Mouse (Mus musculus): Measurements from ENCODE around the gene Tmem203.

Tmem203 gene

GRCm38 (mm10) chr2:25263623-25264285 lies 8.5 kb downstream of the Tmem203 start:
- no peak for DNase-seq (ENCODE audit: low spot score)

- DNase-seq (ENCODE audit: low spot score): no peak
Observed at GRCm38 (mm10) chr2:25264286-25264660, 9.0 kb downstream of the Tmem203 start.

DNA sequence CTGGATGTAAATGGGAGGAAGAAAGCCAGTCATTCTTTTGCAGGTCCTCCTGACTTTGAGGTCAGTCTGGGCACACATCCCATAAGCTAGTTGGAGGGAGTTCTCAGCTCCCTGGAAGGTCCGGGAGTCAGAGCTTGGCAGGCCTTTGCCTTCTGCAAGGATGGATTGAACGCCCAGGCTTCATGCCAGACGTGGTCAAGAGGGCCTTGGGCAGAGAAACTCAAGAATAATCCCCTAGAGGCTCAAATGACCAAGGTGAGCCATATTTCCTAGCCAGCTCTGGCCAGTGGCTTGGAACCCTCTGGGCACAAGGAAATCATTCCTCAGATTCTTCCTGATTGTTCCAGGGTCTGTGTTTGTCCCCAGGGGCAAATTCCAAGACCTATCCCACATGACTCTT lies 9.6 kb downstream of the Tmem203 start:
- DNase-seq (ENCODE audit: low spot score): no peak

- DNase-seq (ENCODE audit: low spot score): no peak
Observed at GRCm38 (mm10) chr2:25265897-25266656, 10.8 kb downstream of the Tmem203 start.

- DNase-seq (ENCODE audit: low spot score): no peak
Observed at GRCm38 (mm10) chr2:25266720-25267119, 11.5 kb downstream of the Tmem203 start.

DNA sequence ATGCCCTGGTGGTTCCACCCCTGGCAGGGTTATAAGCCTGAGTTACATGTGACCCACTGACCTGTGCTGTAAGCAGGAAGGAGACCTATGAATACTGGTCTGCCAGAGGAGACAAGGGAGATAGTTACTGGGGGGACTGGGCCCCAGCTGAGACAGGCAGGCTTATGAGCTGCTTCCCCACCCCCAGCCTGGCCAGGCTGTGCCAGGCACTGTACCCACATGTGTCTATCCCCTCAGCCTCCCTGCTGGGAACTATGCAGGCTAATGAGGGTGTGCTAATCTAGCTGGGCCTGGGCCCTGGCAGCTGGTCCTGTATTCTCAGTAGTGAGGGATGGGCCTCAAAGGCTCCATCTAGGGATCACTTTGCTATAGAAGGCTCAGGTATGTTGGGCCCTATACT lies 12.0 kb downstream of the Tmem203 start:
- DNase-seq (ENCODE audit: low spot score): no peak

GRCm38 (mm10) chr2:25267746-25268309 lies 12.6 kb downstream of the Tmem203 start:
- no peak for DNase-seq (ENCODE audit: low spot score)

DNA sequence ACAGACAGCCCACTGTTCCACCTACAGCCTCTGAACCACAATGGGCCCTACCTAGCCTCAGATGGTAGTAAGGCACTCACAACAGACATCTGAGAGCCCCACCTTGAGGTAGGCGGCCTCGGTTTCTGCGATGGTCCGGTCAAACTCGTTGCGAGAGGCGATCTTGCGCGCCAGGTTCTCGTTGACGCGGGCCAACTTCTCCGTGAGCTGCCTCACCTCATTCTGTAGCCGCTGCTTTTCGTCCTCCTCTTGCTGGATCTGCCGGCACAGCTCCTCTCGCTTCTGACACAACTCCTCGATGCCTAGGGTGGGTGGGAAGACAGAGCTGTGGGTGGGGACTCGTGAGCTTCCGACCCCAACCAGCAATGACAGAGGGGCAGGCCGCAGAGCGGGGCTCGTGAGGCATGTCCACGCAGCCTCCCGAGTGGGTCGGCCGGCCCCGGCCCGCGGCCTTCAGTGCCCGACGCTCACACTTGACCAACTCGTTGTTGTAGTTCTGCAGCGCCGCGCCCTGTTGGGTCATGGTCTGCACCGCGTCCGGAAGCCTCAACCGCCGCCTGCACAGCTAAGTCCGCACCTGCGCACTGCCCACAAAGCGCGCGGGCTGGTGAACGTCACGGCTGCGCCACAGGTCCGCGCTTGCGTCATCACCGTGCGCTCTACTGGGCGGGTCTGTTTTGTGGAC lies 16.7 kb downstream of the Tmem203 start, which contains the start of the genes Ssna1 and Anapc2:
Ssna1 (minus strand) TSS at position 612 of the 685 bp plus-strand sequence.
Anapc2 (plus strand) TSS at position 652 of the 685 bp plus-strand sequence.
- DNase-seq (ENCODE audit: low spot score): peak; percentile 97

DNA sequence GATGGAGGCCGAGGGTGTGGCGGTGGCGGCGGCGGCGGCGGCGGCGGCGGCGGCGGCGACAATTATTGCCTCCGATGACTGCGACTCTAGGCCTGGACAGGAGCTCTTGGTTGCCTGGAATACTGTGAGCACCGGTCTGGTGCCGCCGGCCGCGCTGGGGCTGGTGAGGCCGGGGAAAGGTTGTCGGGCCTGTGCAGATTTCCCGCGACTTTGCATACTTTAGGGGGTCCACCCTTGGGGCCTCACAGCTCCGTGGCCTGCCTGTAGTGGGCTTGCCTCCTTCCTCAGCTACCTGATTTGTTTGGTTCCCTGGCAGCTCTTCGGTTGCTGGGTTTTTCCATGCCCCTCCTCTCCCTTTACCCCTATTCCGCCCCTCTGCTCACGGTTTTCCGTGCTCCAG lies 17.3 kb downstream of the Tmem203 start:
- no peak for DNase-seq (ENCODE audit: low spot score)

GRCm38 (mm10) chr2:25273010-25273409 lies 17.8 kb downstream of the Tmem203 start:
- DNase-seq (ENCODE audit: low spot score): no peak

DNA sequence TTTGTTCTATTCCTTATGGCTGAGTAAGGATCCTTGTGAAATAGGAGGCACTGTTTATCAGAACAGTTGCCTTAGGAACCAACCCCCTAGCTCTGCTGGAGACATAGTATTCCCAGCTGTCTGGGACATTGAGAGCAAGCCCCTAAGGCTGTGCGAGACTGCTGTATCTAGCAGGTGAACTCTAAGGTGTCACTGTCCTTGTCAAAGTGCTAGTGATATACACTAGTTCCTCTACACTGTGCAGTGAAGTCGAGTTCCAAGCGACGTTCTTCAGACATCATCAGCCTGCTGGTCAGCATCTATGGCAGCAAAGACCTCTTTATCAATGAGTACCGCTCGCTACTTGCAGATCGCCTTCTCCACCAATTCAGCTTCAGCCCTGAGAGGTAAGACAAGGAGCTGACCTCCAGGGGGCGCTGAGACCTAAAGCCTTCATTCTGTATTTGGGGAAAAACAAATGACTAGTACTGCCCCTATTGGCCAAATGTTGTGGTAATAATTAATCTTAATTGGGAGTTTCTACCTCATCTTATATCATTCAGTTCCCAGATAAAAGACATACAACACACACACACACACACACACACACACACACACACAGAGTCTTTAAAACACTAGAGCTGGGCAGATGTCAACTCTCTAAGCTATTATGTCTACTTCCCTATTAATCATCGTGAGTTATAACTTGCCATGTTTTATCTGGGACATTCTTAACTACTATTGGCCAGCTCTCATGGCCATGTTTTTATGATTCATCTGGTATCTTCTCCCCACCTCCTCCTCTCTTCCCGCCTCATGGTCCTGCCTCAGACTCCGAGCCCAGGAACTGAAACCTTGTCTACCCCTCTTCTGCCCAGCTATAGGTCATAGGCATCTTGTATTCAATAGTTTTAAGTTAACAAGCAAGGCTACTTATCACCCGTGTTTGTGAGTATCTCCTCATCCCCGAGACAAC lies 24.0 kb downstream of the Tmem203 start:
- DNase-seq (ENCODE audit: low spot score): no peak

GRCm38 (mm10) chr2:25285551-25285950 lies 30.3 kb downstream of the Tmem203 start:
- DNase-seq (ENCODE audit: low spot score): no peak

DNA sequence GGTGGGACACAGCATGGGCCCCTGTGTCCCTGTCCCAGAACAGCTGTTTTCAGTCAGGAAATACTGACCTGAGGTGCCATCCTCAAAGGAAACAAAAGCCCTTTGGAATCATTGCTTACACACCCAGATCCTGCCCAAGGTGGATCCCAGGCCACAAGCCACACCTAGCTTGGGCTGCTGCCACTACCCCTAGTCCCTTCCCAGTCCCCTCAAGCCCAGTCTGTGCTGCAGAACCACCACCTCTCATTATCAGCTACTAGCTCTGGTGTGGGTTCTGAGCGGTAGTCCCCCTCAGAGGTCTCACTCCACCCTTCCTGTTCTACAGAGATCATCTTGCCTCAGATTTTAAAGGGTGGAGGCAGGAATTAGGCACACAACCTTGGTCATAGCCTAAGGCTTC lies 31.1 kb downstream of the Tmem203 start:
- DNase-seq (ENCODE audit: low spot score): no peak

GRCm38 (mm10) chr2:25286837-25287636 lies 31.8 kb downstream of the Tmem203 start:
- no peak for DNase-seq (ENCODE audit: low spot score)

GRCm38 (mm10) chr2:25287927-25288649 lies 32.8 kb downstream of the Tmem203 start, which contains the start of gene Tmem210:
Gene Tmem210 (plus strand): TSS chr2:25288145.
- no peak for DNase-seq (ENCODE audit: low spot score)

DNA sequence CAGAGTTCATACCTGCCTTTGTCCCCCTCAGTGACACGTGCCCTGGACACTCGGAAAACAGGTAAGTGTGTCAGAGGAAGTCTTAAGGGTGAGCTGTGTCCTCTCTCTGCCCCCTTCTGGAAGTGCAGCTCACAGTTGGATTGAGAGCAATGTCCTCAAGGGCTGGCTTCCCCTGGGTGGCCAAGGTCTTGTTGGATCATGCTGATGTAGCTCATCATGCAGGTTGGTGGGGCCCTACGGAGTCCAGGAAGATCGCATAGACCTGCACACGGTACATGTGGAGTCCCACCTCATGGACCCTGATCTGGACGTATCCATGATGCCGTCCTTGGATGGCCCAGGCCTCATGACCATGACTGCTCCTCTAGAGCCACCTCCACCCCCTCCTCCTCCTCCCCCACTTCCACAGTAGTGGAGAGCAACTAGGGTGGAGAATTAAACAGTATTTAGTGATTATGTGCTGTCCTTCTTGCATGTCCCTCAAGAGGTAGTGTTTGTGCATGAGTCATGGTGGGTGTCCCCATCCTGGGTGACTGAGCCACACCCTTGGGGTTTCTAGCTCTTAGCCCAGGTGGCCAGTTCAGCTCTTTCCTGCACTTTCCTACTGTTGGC lies 33.6 kb downstream of the Tmem203 start:
- no peak for DNase-seq (ENCODE audit: low spot score)

GRCm38 (mm10) chr2:25289651-25290050 lies 34.4 kb downstream of the Tmem203 start, which contains the start of gene Lrrc26:
Gene Lrrc26 (plus strand): TSS chr2:25289915.
- no peak for DNase-seq (ENCODE audit: low spot score)

- DNase-seq (ENCODE audit: low spot score): no peak
Observed at GRCm38 (mm10) chr2:25290101-25290815, 35.0 kb downstream of the Tmem203 start.

- DNase-seq (ENCODE audit: low spot score): no peak
Observed at GRCm38 (mm10) chr2:25290816-25291130, 35.5 kb downstream of the Tmem203 start.
